Mouse (Mus musculus) adipose tissue, adult 10 weeks (tissue): Measurements from ENCODE around the gene Nid2. TPM values are rescaled to one million over a fixed set of nuclear protein-coding genes. Genes with fewer than 3 reads are reported as not detected.

Source experiments
- polyA plus RNA-seq: library from polyadenylated mRNA; stranded (reverse); fragments of 350-450 nt; fragmentation: Illumina TruSeq; extraction: RNeasy Lipid Tissue Mini Kit (QIAGEN cat#74804); gene quantifications from one replicate; pipeline ENCODE4 v1.2.3, GENCODE M21; 2014; ENCODE audit warnings: low read depth, low replicate concordance

The Nid2 gene
- 38.5 TPM for polyA plus RNA-seq

DNA sequence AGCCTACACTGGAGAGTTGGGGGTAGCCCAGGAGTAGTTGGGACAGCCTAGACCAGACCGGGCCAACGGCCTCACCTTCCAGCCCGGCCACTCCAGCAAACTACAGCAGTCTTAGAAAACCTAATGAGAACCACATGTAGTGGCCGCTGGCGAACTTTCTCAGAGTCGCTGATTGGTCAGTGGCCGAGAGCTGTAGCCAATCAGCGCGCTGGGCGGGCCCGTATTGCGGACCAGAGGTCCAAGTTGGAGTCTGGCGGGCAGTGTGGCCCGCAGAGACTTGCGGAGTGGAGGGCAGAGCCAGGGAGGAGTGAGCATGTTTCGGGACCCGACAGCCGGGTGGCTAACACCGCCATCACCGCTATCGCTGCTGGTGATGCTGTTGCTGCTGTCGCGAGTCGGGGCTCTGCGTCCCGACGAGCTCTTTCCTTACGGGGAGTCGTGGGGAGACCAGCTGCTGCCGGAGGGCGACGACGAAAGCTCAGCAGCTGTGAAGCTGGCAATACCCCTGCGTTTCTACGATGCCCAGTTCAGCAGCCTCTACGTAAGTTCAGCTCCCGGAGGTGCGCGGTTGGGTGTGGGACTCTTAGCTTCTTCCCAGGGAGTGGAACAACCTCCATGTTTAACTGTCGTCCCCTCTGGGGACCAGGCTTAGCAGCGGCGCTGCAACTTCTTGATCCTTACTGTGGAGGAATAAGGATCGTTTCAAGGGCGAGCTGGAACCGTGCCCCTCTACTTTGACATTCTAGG is at the start of gene Nid2:
Gene Nid2, plus strand, starts transcription at position 241 of the 747 bp plus-strand sequence.

DNA sequence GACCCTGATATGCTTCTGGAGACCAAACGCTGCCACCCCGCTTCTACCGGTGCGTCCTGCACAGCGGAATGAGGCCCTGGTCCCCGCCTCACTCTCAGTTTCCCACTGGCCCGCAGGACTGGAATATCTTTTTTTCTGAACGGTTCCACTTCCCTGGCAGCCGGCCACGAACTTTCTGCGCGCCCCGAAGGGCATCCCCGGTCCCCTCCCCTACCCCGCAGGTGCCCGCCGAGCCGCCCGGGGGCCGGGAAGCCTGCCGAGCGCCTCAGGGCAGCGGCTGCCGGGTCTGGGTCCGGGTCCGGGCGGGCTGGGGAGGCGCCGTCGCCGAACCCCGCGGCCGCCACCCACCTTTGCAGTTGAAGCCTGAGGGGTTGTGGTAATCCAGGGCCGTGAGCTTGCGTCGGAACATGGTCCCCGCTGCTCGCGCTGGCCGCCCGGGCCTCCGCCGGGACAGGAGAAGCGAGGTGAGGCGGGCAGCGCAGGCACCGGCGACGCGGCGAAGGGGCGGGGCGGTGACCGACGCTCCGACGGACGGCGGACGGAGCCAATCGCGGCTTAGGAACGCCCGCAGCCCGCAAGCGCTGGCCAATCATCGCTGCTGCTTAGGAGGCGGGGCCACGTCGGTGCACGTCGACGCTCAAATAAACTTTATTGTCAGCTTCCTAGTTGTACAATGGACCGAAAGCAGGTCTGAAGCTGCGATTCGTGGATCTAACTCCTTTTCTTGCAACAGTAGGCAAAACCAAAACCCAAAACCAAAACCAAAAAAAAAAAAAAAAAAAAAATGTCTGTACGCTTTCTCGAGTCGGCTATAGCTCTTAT is 72.5 kb downstream of the Nid2 start, which contains the start of gene Rtraf:
Gene Rtraf, minus strand, starts transcription at position 504 of the 822 bp plus-strand sequence.

Other genes with a start within 250 kb of the Nid2 start
- not detected for gene Gm2244, start 201.3 kb upstream of the Nid2 start, polyA plus RNA-seq
- 1.4 TPM for gene Gm2237, start 166.1 kb upstream of the Nid2 start, polyA plus RNA-seq
- 0.56 TPM for gene Gm5458, start 148.7 kb upstream of the Nid2 start, polyA plus RNA-seq
- gene Rtraf, start 72.6 kb downstream of the Nid2 start, polyA plus RNA-seq = 150 TPM
- gene Gng2, start 226.4 kb downstream of the Nid2 start, polyA plus RNA-seq = 17.1 TPM